Mouse (Mus musculus) E14TG2a.4 (cell line): ENCODE results near the gene Rgl3.
A peak's percentile ranks its signal among the peaks of the same experiment; 100 is the strongest.

ENCODE experiments used
- H3K27me3 ChIP-seq: 2 replicates; pipeline ENCODE4 v1.6.1; 2014; ENCODE audit warnings: low read length, control low read depth; ENCODE audit not compliant: insufficient read depth
- H3K36me3 ChIP-seq: 2 replicates; pipeline ENCODE4 v1.6.1; 2014; ENCODE audit warnings: low read length, control low read depth; ENCODE audit not compliant: insufficient read depth
- H3K4me1 ChIP-seq: replicated peaks from 2 replicates; pipeline ENCODE4 v1.6.1; 2014; ENCODE audit warnings: low read depth, low read length, control low read depth
- H3K4me3 ChIP-seq: replicated peaks from 2 replicates; pipeline ENCODE4 v1.5.1; 2014; ENCODE audit warnings: mild to moderate bottlenecking, low read length
- H3K9me3 ChIP-seq: 2 replicates; pipeline ENCODE4 v1.6.1; 2014; ENCODE audit warnings: low read length, control low read depth
- CTCF ChIP-seq: conservative IDR thresholded peaks from 2 replicates; pipeline ENCODE4 v1.5.1; 2014; ENCODE audit warnings: low read length
- NANOG ChIP-seq: IDR thresholded peaks from 2 replicates; pipeline ENCODE4 v1.6.1; 2014; ENCODE audit warnings: borderline replicate concordance, low read length, mixed read lengths
- POU5F1 ChIP-seq: IDR thresholded peaks from 2 replicates; pipeline ENCODE4 v1.6.1; 2014; ENCODE audit warnings: low read length, borderline replicate concordance

Gene Rgl3

DNA sequence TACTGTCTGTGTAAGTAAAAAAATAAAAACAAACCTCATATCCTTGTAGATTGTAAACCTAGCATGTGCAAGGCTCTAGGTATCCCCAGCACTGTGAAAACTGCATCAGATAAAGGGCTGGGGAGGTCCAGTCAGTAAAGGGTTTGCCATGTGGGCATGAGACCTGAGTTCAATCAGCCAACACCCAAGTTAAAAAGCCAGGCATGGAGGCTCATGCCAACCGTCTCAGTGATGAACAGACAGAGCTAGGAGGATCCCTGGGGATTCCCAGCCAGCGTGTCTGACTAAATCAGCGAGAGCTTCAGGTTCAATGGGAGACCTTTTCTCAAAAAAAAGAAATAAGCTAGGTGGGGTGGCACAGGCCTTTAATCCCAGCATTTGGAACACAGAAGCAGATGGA lies 64.2 kb downstream of the Rgl3 start:
- Histone ChIP-seq H3K9me3 (no peaks in the 10 kb centered on the region), H3K4me3 (no peak overlapping the region), H3K36me3 (peaks cover 47% of the 10 kb centered on the region), H3K27me3 (no peaks in the 10 kb centered on the region), H3K4me1 (peaks cover 60% of the 10 kb centered on the region)
- TF ChIP-seq CTCF: no peak
- TF ChIP-seq POU5F1: no peak
- no peak for TF ChIP-seq NANOG

DNA sequence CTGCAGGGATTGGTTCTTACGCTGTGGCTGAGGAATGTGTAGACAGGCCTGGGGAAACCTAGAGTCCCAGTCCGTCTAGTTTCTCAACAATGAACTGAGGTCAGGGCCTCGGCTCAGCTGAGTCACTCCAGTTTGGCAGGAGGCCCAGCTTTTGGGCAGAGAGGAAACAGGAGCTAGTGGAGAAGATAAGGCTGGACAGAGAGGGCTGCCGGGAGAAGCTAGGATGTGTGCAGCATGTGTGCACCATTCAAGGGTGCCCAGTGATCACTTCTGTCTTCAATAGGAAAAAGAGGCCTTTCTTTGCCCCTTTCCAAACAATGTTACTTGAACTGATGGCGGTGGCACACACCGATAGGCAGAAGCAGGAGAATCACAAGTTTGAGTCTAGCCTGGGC lies 65.2 kb downstream of the Rgl3 start:
- Histone ChIP-seq H3K4me1 (peaks cover 55% of the 10 kb centered on the region), H3K27me3 (no peaks in the 10 kb centered on the region), H3K9me3 (no peaks in the 10 kb centered on the region), H3K4me3 (peak overlapping the region; percentile 33; the same call in 1 of the 2 replicates), H3K36me3 (peaks cover 47% of the 10 kb centered on the region)
- no peak for TF ChIP-seq CTCF
- no peak for TF ChIP-seq NANOG
- no peak for TF ChIP-seq POU5F1

DNA sequence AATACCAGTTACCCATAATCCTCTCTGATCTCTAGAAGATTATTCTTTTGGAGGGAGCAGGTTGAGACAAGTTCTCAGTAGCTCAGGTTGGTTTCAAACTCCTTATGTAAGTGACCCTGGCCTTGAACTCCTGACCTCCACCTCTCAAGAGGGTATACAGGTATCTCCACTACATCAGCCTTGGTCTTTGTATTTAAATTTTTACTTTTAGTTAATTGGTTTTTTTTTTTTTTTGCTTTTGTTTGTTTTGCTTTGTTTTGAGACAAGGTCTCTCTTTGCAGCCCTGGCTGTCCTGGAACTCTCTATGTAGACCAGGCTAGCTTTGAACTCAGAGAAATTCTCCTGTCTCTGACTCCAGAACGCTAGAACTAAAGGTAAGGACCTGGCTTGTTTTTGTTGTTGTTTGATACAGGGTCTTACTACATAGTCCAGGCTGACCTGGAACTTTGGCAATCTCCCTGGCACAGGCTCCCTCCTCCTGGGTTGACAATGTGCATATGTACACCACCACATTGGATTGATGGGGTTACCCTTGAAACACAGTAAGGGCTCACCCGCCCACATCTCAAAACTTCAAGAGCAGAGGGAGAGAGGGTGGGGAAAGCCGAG lies 65.7 kb downstream of the Rgl3 start:
- Histone ChIP-seq H3K4me1 (peaks cover 58% of the 10 kb centered on the region), H3K4me3 (no peak overlapping the region), H3K36me3 (peaks cover 47% of the 10 kb centered on the region), H3K9me3 (no peaks in the 10 kb centered on the region), H3K27me3 (no peaks in the 10 kb centered on the region)
- no peak for TF ChIP-seq POU5F1
- no peak for TF ChIP-seq CTCF
- no peak for TF ChIP-seq NANOG

DNA sequence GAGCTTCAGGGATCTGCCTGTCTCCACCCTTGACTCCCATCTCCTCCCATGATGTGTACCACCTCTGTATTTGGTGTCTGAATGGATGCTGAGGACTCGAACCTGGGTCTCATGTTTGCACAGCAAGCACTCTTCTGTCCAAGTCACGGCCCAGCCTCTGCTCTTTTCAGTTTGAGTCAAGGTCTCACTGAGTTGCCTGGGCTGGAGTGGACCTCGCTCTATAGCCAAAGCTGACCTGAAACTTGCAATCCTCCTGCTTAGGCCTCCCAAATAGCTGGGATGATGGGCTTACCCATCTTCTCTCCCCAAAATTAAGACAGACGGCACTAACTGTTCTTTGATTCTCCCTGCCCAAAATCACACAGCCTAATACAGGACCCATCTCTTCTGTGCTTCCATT lies 66.2 kb downstream of the Rgl3 start:
- Histone ChIP-seq H3K27me3 (no peaks in the 10 kb centered on the region), H3K4me1 (peaks cover 59% of the 10 kb centered on the region), H3K9me3 (no peaks in the 10 kb centered on the region), H3K36me3 (peaks cover 47% of the 10 kb centered on the region), H3K4me3 (no peak overlapping the region)
- no peak for TF ChIP-seq NANOG
